Mouse (Mus musculus) spleen, adult 2 months (tissue): ENCODE measurements around the gene Rassf1.

Experiments used
- CTCF ChIP-seq: fragments of 200-500 bp; IDR thresholded peaks from 2 replicates; pipeline ENCODE4 v1.5.1; 2011; ENCODE audit warnings: mild to moderate bottlenecking, inconsistent platforms; ENCODE audit not compliant: insufficient read depth, insufficient read length, insufficient replicate concordance; ENCODE audit errors: extremely low read depth
- POLR2A ChIP-seq: fragments of 200-500 bp; IDR thresholded peaks from 2 replicates; pipeline ENCODE4 v1.6.1; 2011; ENCODE audit warnings: low read depth, low read length, inconsistent platforms

DNA sequence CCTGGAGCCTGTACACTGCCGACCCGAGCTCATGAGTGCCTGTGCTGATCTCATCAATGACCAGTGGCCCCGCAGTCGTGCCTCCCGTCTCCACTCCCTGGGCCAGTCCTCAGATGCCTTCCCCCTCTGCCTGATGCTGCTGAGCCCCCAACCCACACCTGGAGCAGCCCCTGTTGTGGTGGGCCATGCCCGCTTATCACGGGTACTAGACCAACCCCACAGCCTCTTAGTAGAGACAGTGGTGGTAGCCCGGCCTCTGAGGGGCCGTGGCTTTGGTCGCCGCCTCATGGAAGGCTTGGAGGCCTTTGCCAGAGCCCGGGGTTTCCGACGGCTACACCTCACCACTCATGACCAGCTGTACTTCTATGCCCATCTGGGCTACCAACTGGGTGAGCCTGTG lies 31.8 kb downstream of the Rassf1 start:
- no peak for TF ChIP-seq POLR2A
- TF ChIP-seq CTCF: no peak
